Mouse (Mus musculus): ENCODE data around the gene Bdkrb2.
A peak's percentile ranks its signal among the peaks of the same experiment; 100 is the strongest.

Bdkrb2 gene

DNA sequence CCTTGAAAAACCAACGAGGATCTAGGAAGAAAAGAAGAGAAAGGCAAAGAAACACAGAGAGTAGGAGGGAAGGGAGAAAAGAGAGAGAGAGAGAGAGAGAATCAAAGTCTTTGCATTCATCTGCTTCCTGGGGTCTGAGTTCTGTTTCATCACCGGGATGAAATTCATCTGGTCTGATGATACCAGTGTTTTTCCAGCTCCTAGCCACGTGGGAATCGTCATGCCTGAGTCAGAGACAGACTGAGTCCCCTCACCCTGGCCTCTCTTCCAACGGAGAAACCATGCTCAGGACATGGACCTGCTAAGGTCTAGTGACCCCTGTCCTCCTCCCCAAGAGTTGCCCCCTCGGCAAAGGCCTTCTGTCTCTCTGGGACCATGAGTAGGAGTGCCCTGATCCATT, 16.5 kb upstream of the Bdkrb2 start:
- no peak for DNase-seq (ENCODE audit: low read depth, low spot score)

DNA sequence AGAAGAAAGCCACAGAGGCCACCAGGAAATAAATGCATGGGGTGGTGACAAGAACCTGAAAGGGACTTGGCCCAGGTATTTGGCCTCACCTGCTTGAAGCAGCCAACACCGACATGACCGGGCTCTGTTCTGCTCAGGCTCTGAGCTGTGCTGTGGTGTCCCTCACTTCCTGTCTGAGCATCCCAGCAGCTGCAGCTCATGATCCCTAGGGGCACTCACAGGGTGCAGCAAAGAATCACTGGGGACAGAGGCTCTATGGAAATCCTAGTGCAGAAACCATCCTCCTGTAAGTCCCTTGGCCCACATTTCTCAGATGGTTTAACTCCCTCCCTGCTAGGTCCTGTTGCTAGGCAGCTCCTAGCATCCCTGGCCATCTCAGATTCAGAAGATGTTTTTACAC, 15.9 kb upstream of the Bdkrb2 start:
- DNase-seq (ENCODE audit: low read depth, low spot score), result no peak

DNA sequence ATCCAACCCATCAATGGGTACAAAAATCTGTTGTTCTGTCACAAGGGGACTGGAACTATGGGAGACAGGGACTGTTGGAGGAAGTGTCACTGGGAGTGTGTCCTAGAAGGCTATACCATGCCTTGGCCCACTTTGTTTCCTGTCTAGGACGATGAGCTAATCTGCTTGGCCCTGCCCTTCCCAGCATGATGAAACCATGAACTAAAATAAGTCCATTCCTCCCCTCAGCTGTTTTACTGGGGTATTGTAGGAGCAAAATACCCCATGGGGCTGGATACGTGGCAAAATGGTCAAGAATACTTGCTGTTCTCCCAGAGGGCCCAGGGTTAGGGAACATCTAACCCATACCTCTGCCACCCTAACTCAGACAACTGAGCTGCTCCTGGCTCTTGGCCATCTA, 15.0 kb upstream of the Bdkrb2 start:
- no peak for DNase-seq (ENCODE audit: low read depth, low spot score)

DNA sequence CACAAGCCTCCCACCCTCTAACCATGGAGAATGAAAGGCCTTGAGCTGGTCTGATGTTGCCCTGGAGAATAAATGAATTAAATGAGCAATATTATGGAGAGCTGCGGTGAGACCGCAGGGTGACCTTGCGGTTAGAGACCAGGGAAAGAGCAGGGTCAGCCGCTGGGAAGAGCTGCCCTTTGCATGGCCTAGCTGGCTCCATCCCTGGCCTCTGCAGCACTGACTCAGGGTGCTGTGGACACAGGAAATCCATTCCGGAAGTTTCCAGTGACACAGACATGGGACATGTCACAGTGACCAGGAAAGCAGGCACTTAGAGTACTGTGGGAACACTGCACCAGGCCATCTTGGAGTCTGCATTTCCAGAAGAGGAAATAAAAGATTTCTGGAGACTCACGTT, 14.1 kb upstream of the Bdkrb2 start:
- DNase-seq (ENCODE audit: low read depth, low spot score), result no peak

DNA sequence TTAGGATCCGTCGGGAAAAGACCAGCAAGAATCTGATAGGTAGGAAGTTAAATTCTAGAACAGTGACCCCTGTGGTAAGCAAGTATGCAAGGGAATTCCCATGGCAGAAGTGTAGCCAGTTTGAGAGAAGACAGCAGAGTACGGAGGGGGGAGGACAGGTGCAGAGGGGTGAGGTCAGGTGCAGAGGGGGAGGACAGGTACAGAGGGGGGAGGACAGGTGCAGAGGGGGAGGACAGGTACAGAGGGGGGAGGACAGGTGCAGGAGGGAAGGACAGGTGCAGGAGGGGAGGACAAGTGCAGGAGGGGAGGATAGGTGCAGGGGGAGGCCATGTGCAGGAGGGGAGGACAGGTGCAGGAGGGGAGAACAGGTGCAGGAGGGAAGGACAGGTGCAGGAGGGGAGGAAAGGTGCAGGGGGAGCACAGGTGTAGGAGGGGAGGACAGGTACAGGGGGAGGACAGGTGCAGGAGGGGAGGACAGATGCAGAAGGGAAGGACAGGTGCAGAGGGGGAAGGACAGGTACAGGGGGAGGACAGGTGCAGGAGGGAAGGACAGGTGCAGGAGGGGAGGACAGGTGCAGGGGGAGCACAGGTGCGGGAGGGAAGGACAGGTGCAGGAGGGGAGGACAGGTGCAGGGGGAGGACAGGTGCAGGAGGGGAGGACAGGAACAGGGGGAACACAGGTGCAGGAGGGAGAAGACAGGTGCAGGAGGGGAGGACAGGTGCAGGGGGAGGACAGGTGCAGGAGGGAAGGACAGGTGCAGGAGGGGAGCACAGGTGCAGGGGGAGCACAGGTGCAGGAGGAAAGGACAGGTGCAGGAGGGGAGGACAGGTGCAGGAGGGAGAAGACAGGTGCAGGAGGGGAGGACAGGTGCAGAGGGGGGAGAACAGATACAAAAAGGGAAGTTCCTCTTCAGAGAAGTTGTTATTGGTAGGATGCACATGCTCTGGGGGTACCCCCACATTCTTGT, 12.9 kb upstream of the Bdkrb2 start:
- DNase-seq (ENCODE audit: low read depth, low spot score), result no peak

DNA sequence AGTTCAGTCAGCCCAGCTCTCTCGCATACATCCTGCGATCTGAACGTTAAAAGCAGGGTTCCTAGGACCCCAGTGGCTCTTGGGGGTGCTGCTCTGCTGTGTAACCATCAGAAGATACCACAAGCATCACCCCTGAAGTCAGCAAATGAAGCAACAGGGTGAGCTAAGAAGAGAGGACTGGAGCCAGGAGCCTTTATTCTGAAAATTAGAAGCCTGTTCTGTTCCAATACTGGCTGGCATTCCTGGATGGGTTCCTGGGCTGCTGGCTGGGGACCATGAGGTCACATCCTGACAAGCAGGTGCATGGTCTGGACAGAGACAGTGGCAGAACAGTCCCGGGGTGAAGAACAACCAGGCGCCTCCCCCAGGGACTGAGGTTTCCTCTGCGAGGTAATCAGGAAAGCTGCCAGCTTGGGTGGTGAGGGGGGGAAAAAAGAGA, 11.5 kb upstream of the Bdkrb2 start:
- no peak for DNase-seq (ENCODE audit: low read depth, low spot score)

DNA sequence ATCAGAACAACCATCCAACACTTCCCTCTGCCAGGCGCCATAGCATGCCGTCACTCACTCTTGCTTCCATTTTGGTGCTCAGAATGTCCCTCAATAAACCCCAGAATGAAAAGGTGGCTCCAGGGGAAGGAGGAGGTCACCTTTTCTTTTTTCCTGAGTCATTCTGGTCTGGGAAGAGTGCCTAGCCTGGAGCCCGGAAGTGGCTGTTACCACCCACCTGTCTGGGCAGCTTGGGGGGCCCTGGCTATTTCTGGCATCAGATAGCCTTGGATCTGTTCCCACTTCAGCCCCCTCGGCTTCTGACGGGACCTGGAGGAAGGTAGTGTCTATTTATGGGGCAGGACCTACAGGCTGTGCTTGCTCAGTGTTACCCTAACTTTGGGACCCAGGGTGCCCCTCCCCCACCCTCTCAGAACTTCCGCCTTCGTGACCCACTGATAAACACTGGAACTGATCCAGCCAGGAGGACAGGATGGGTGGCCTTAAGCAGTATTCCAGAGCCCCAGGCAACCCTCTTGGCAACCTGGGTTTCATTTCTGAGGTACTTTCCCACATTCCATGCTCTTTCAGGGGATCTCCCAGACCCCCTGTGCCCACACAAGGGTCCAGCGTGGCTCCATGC, 8.8 kb upstream of the Bdkrb2 start:
- no peak for DNase-seq (ENCODE audit: low read depth, low spot score)

DNA sequence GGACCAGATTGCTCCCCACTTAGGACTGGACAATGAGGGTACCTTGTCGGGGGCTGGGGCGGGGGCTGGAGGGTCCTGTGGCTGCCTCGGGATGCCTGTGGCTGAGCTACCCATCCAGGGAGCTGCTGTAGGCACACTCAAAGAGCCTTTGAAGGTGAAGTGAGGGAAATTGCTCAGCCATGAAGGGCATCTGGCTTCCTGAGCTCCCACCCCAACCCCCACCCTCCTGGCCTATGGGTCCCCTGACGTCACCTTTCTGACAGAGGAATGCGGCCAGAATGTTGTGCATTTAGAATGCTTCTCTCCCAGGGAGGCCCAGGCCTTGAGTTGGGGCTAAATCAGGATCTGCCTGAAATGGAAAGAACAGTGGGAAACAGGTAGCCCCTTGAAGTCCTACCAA, 7.9 kb upstream of the Bdkrb2 start:
- no peak for DNase-seq (ENCODE audit: low read depth, low spot score)

DNA sequence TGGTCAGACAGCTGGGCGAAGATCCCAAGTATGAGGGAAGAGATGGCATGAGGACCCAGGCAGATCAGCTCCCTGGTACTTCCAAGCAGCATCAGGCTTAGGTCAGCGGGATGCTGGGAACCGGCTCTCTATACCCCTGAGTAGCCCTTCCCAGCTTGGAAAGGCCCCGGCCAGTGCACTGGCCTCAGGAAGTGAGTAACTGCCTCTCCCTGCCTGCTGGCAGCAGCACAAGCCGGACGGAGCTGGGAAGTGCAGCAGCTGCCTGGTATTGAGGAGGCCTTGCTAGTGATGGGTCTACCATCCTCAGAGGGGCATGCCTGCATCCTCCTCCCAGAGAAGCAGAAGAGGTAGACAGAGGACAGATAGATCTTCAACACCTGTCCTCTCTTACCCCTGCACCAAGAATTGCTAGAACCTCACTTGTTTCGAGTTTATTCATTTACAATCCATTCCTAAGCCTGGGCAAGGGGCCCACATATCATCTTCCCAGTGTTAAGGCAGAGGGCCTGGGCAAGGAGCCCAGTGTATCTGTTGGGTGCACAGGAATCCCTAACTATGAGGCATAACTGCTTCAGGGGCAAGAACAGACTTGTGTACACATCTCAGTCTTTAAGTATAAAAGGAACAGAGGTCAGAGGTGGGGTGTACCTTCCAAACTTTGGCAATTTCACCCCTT, 5.6 kb upstream of the Bdkrb2 start:
- no peak for DNase-seq (ENCODE audit: low read depth, low spot score)

DNA sequence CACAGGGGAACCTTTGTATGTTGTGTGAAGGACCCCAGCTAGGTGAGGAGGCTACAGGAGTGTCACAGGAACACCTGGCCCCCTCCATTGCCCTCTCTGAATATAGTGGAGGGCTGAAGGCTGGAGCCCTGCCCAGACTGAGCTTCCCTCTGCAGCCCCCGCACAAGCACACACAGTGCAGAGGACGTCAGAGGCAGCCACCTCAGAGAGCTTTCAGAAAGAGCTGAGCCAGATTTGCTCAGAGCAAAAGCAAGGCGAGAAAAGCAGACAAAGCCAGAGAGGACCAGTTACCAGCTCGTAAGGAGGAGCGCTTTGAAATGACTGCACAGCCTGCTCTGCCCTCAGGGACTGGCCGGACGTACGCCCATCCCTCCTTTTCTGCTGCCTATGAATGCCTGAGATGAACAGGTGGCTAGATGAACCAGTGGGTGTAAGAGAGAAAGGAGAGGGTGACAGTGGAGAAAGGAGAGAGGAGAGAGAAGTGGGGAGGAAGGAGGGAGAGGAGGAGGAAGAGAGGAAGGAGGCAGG, 2.0 kb upstream of the Bdkrb2 start:
- peak; percentile 59 for DNase-seq (ENCODE audit: low read depth, low spot score)

DNA sequence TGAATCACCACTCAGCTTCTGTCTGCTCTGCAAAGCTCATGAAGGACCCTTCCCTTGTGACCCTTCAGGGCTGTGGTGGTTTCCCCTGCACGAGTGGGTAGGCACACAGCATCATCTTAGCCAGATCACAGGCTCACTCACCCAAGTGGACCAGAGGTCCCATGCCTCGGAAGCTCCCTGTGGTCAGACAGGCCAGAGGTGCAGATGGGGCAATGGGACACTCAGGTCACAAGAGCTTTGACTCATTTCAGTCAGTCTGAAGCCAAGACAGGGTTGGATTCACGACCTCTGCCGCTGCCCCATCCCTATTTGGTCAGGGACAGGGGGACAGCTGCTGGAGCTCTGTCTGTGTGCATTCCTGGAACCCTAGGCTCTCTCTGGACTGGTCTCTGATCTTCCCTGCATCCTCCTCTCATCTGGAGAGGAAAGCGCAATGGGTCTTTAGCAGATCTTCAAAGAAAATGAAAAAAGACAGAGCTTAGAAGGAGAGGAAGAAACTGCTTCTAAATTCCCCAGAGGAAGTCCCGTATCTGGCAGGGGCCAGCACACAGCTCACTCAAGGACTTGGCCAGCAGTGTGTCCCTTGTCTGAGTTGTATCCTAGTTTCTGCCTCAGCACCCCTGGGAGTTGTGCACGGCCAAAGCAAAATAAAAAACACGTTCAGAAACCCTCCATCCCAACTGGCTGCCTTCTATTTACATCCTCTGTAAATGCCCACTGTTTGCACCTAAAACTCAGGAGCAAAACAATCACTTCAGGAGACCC, 788 bp upstream of the Bdkrb2 start:
- no peak for DNase-seq (ENCODE audit: low read depth, low spot score)

DNA sequence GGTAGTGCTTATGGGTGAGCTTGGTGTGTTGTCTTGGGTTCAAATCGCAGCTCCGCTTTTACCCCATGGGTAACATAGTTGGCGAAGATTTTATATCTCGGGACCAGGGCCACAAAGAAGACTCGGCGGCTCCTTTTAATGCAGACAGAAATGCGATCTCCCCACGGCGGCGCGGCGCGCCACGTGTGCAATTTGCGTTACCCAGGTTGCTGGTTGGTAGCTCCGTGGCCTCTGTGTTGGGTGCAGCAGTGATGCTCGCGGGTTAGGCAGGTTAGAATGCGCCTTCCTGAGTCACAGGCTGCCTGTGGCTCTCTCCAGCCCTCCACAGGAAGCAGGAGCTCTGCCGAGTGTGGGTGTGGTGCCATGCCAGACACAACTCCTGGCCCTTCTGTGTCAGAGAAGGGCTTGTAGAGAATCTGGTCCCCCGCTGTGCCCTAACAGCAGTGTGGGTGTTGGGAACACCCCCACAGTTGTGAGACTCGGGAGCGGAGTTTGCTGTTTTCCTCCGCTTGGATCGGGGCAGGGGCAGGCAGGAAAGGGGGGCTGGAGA, 775 bp downstream of the Bdkrb2 start:
- no peak for DNase-seq (ENCODE audit: low read depth, low spot score)

DNA sequence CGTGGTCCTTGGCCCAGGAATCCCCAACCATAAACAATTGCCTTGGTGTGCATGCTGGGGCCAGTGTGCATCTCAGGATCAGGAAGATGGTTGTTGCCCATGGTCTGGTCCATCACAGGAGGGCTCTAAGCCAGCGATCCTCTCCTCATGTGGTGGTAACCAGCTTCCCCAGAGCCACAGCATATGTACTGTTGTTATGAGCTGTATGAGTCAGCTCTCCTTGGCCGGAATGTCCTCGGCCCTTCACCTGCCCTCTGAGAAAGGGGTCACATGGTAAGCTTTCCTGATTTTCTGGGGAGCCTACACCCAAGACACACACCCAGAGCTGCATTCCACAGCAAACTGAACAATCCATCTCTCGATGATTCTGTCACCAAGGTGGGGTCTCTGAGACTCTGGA, 2.2 kb downstream of the Bdkrb2 start:
- no peak for DNase-seq (ENCODE audit: low read depth, low spot score)

DNA sequence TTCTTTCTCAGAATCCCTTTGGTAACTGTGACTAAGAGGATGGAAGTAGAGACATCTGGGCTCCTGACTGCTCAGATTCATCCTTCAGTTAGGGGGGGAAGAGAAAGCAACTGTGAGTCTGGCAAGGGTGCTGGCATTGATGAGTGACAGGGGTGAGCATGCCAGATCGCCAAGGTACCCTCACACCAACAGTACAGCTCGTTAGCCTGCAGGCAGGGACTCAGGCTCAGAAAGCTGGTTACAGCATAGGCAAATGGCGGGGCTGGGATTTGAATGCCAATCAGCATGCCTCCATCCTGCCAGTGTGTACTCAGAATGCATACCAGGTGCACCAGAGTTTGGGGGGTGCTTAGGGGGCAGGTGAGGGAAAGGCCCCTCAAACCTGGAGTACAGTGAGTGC, 8.8 kb downstream of the Bdkrb2 start:
- DNase-seq (ENCODE audit: low read depth, low spot score), result no peak

DNA sequence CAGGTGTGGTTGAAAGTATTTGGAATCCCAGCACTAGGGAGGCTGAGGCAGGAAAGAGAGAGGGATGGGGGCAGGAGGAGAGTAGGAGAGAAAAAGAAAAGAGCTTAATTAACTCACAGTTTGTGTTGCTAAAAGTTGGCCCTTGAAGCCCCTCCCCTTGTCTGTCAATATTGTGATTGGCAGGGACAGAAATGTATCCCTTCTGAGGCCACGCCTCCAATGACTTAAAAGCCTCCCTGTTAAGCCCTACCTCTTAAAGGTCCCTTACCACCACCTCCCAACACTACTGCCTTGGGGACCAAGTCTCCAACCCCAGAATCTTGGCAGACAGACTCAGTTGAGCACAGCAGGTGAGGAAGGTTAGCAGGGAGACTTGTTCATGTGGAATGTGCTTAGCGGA, 9.6 kb downstream of the Bdkrb2 start:
- DNase-seq (ENCODE audit: low read depth, low spot score), result no peak

DNA sequence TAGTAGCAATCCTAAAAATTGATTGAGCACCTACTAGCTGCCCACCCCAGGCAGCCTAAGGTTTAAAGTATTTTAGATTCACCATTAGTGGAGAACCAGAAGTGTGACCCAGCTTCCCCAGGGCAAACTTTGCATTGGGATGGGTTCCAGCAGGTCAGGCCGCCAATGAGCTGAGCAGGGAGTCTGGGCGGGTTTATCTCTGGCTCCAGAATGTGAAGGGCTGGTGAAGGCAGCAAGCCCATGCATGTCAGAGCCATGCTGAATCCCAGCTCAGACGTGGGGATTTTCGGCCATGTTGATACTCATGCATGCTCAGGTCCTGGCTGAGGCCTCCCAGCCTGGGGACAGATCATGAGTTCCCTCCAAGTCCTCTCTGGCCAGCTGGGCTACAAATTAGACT, 11.3 kb downstream of the Bdkrb2 start:
- no peak for DNase-seq (ENCODE audit: low read depth, low spot score)

DNA sequence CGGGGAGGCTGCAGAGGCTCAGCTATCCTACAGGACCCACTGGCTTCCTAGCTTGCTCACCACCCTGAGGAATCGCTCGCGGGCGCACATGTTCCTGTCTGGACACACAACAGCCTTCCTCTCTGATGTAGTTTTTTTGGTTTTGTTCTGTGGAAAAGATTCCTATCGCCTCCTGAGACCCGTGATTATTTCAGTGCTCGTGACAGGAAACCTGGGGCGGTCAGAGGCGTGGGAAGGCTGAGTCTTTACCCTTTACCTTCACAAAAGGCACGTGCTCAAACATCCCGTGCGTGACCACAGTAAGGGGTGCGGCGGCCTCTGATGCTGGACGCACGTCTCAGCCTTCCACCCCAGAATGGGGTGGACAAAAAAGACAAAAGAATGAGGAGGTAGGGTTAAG, 17.5 kb downstream of the Bdkrb2 start:
- no peak for DNase-seq (ENCODE audit: low read depth, low spot score)

DNA sequence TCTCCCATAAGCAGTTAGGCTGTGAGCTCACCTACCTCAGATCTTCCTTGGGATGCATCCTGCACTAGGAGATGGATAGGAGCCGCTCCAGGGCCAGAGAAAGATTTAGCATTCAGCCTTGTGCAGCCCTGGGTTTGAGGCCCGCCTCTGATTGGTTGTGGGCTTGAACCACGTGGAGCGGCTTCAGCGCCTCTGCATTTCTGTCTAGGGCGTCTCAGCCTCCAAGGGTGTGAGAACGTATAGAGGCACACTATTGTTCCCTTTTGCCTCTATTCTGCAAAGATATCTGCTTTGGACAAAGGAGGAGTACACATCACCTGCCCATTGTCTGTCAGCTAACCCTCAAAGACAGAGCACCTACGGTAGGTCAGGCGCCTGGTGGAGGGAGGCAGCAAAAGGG, 19.5 kb downstream of the Bdkrb2 start:
- no peak for DNase-seq (ENCODE audit: low read depth, low spot score)

DNA sequence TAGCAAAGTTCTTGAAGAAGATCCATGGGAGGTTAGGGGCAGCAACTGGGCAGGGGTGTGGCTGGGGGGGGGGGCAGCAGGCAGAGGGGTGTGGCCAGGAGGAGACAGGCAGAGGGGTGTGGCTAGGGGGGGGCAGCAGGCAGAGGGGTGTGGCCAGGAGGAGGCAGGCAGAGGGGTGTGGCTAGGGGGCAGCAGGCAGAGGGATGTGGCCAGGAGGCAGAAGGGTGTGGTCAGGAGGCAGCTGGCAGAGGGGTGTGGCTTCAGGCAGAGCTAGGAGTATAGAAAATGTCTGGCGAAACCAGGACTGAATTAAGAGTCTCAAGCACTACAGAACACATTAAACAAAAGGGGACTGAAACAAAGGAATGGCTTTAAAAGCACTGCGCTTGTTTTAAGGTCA, 20.5 kb downstream of the Bdkrb2 start:
- DNase-seq (ENCODE audit: low read depth, low spot score), result no peak

DNA sequence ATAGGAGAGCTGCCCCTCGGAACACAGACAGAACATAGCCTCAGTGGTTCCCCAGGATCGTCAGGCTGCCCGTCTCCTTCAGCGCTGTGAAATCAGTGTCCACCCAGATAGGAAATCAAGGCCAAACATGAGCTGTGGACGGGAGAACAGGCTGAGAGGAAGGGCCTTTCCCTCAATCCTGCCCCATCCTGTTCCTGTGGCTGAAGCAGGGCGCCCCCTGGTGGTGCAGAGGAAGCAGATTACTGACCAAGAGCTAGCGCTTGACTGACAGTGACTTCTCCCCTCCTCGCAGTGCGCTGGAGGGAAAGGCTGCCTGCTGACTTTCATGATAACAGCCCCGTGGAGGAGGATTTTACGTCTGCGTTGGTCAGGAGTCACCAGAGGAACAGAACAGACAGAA, 21.8 kb downstream of the Bdkrb2 start:
- DNase-seq (ENCODE audit: low read depth, low spot score), result no peak

DNA sequence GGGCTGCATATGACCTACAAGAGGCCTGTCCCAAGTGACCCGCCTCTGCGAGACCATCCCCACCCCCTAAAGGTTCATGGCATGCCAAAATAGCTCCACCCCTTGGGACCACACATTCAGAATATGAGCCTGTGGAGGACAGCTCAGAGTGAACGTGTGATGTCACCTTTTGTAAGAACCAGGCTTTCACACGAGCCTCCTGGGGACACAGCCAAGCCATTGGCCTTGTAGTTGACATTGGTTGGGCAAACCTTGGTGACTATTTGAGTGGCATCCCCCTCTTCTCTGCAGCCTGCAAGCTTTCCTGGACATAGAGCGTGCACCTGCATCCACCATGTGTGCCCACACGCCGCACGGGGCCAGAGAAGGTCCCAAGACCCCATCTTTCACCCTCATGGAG, 24.5 kb downstream of the Bdkrb2 start:
- DNase-seq (ENCODE audit: low read depth, low spot score), result no peak

All from telencephalon, adult 2 months (tissue).